Mouse (Mus musculus) cerebellum, adult 11 months (tissue): ENCODE data around the gene E2f4.

ENCODE experiments used
- DNase-seq: peaks from one replicate; pipeline ENCODE4 v3.0.0; 2022

Gene E2f4

DNA sequence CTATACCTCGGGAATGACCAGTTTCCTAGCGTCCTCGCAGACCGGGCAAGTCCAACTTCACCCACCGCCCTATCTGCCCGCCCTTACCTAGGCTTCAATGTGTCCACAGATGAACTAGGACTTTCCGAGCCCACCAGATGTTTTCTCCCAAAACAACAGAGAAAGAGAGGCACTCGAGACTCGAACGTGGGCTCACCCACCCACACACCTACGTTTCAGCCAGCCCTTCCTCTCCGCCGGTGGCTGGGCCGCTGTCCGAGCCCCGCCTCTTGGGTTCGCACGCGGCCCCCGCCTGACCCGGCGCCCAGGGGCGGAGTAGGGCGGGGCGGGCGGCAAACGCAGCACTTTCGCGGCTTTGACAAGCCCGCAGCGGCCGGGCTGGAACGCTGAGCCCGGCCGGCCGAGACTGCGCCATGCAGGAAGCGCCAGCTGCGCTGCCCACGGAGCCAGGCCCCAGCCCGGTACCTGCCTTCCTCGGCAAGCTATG, 28.0 kb upstream of the E2f4 start, which contains the start of gene Hsf4:
Hsf4 (plus strand) TSS at position 341 of the 487 bp plus-strand sequence.
- peak; percentile 59 for DNase-seq

DNA sequence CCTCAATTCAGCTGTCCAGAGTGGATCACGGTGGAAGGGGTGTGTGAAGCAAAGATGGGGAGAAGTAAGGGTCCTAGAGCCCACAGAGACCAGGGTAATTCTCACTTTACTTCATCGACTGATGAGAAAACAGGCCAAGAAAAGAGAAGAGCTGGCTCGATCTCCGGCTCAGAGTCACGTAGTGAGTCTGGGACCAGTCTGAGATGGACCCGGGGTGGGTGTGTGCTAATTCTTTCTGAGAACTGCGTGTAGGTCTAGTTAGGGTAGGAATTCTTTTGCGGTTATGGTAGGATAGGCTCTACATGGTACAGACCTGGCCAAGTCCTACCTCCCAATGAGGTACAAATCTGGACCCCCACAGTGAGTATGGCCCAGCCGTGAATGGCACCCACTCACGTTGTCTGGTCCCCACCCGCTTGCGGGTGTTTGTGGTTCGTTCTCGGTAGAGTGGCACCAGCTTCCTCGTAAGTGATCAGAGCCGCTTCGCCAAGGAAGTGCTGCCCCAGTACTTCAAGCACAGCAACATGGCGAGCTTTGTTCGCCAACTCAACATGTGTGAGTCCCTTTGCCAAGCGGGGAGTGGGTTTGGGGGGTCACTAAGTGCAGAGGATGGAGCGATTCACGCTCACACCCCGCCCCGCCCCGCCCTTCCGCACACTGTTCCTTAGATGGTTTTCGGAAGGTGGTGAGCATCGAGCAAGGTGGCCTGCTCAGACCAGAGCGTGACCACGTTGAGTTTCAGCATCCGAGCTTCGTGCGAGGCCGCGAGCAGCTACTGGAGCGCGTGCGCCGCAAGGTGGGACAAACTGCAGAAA, 27.2 kb upstream of the E2f4 start:
- DNase-seq = no peak

DNA sequence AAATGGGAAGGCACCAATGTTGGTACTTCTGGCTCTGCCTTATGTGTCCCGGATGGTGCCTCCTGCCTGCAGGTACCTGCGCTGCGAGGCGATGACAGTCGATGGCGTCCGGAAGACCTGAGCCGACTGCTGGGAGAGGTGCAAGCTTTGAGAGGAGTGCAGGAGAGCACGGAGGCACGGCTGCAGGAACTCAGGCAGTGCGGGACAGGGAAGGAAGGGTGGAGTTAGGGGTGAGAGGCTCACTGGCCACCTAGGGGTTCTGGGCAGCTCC, 26.6 kb upstream of the E2f4 start:
- no peak for DNase-seq

DNA sequence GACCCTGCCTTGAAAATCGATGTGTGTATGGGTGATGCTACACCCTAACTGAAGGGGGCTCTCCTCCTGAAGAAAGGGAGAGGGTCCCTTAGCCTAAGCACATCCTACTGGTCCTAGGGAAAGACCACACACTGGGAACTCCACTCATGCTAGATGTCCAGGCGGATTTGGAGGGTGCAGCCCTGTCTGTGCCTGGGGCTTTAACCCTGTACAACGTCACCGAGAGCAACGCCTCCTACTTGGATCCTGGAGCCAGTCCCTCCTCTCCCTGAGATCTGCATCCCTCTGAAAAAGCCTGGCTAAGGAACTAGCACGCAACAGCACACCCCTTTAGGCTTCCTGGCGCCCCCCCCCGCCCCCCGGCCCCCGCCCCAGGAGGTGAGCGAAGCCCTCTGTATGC, 22.1 kb upstream of the E2f4 start:
- no peak for DNase-seq

DNA sequence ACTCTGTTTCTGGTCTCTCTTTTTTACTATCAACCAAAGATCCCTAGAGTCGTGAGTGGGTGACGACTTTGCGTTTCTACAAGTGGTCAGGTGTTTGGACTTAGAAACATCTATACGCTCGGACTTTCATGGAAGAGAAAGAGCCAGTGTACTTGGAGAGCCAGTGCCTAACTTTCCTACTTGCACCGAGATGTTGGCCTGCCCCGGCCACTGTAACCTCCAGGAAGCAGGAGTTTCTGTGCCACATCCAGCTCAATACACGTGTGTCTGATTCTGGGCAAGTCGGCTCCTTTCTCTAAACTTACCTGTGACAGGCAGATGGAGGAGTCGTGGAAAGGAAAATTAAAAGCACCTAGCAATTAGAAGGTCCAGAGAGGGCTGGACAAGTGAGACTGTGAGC, 21.6 kb upstream of the E2f4 start, which contains the start of gene Nol3:
Nol3 (plus strand) TSS at position 301 of the 400 bp plus-strand sequence.
- no peak for DNase-seq

DNA sequence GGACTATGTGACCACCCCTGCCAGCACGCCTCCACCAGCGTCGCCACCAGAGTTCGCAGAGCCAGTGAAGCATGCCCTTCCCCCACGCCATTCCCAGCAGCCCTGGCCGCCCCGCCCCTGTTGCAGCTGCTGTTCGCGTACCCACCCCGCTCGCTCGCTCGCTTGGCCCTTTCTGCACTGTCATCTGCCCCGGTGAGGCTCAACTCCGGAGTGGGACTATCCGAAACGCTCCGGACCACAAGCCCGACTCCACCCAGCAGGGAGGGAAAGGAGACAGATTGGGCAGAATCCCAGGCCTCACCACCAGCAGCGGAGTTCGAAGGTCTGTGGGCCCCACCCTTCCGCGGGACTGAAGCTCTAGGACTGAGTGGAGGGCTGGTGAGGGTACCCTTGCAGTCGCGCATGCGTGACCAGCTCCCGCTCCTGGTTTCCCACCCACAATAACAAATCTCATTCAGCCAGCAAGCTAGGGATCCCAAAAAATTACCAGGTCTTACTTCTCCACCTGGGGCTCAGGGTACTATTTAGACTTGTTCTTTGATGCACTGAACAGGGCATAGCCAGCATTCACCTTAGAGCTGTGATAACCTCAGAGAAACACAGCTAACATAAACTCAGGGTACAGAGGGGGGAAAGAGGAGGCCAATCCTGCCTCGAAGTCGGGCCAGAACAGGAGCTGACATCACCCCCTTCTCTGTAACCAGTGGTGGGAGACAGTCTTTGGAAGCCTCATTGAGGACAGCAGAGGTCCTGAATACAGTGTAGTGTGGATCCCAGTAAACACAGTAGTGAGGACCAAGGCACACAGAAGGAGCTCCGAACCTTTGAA, 21.0 kb upstream of the E2f4 start:
- no peak for DNase-seq

DNA sequence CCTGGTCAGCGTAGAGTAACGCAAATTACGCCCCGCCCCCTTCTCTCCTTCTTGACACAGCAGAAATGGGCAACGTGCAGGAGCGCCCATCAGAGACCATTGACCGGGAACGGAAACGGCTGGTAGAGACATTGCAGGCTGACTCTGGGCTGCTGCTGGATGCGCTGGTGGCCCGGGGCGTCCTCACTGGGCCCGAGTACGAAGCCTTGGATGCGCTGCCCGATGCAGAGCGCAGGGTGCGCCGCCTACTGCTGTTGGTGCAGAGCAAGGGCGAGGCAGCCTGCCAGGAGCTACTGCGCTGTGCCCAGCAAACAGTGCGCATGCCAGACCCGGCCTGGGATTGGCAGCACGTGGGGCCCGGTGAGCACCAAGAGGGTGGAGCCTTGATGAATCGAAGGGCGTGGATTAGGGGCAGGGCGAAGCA, 18.5 kb upstream of the E2f4 start:
- peak; percentile 92 for DNase-seq

DNA sequence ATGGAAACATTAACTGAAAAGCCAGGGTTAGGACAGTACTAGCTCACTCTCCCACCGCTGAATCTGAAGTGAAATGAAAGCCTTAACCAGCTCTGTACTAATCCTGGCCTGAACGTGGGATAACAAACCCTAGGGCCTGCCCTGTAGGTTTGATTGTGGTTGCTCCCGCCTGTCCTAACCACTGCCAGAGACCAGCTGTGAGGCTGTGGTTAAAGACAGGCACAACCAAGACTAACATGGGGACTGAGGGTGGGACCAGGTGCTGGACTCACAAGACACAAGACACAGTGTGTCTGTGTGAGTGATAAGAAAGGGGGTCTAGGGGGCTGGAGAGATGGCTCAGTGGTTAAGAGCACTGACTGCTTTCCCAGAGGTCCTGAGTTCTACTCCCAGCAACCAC, 16.9 kb upstream of the E2f4 start:
- no peak for DNase-seq

DNA sequence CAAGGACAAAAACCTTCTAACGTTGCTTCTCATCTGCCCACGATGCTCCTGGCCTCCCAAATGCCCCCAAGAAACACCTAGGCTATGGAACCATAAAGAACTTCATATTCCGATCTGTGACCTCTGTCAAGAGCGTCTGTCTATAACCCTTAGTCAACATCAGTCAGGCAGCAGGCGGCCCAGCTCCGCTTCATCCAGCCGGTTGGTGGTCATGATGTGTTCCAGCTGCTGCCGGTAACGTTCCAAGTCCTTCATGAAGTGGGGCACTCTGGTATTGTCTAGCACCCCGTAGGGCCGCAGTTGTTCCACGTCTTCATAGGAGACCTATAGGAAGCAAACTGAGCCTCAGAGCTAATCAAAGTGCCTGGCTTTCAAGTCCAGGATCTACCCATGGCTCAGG, 15.6 kb upstream of the E2f4 start:
- DNase-seq = no peak

DNA sequence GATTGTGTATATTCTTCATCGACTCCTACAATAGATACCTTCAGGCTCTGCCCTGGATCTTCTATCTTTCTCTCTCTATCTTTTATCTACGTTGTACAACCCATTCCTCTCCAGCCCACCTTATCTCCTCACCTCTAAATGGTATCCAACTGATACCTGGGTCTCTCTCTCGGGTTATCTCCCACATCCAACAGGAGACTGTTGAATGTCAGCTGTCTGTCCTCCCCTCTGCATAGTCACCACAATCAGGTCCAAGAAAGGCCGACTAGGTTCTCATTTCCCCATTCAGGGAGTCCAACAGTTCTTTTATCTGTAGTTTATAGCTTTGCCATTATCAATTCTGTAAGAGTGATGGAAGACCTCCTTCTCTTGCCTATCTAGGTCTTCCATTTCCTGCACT, 15.2 kb upstream of the E2f4 start:
- DNase-seq = no peak

DNA sequence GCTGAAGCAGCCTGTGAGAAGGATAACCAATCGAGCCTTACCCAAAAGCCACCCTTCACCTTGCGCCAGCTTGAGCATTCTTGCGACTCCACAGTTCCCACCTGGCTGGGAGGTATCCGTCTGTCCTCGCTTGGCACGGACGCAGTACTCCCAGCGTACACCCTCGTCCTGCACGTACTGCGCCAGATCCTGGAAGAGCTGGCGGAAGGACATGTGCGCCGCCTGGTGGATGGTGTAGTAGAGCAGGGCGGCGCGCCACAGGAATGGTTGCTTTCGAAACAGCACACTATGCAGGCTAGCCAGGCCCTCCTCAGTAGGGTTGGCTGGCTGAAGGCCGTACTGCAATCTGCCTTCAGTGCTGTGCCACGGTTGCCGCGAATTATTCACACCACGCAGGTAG, 14.4 kb upstream of the E2f4 start:
- no peak for DNase-seq

DNA sequence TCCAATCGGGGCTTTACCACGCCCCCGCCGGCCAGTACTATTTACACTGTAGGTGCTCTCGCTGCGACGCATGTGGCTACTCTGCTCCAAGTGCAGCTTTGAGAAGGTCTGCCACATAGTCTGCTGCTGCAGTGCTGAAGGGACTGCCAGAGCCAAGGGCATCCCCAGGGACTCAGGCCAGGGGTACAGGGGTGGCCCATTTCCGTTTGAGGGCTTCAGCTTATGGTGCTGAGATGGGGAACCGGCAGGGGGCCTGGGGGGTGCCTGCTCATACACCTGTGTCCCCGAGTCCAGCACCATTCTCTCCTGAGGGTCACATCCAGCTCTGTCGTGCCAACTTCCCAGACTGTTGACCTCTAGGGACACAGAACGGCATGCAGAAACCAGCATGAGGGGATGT, 11.9 kb upstream of the E2f4 start:
- no peak for DNase-seq

DNA sequence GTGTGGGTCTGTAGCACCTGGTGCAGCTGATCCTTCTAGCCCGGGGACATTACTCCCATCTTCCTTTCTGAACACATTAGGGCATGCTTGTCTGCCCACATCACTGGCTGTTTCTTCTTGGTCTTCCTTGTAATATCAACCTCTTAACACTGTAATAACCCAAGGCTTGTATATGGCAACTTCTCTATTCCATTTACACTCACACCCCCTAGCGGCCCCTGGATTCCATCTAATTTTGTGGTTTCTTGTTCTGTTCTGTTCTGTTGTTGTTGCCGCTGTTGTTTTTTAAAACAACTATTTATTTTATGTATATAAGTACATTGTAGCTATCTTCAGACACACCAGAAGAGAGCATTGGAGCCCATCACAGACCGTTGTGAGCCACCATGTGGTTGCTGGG, 10.6 kb upstream of the E2f4 start:
- DNase-seq = no peak

DNA sequence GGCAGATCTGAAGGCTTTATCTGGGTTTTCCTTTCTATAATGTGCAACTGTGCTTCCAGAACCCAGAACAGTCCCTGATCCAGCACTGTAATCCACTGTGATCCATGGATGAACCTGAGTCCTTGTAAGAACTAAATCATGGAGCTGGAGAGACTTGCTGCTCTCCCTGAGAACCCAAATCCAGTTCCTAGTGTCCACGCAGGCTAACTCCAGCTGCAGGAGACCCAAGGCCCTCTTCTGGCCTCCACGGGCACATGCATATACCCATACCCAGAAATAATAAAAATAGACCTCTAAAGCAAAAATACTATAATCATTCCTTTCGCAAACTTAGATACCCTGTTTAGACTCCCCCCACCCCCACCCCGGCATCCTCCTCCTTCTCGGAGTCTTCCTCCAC, 9.2 kb upstream of the E2f4 start:
- no peak for DNase-seq

DNA sequence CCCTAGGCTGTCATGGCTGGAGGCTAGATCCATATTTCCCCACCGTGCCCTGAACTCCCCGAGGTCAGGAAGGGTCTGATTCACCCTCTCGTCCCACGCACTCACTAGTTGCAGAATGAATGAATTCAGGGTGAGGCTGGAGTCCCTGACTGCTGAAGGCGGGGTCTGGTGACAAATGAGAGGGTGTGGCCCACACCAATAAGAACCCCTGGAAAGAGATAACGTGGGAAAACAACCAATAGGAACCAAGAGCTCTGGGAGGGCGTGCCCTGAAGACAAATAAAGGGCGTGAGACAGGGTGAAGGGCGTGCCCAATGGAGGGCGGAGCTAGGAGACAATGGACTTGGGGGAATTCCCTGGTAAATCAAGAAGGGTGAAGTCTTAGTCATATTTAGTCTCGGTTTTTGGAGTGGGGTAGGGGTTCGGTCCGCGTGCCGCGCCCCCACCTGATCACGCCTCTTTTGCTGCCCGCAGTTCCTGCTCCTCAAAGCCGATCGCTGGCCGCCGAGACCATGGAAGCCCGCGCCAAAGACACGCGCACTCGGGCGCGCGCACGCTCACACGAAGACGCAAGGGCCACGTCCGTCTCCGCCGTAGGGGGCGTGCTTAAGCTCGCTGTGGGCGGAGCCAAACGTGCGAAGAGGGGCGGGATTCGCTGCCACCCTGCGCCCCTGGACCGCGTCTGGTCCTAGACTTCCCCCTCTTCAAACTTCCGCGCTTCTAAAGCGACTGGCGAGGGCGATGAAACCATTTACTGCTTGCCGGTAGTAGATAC, 8.3 kb upstream of the E2f4 start:
- peak; percentile 96 for DNase-seq

DNA sequence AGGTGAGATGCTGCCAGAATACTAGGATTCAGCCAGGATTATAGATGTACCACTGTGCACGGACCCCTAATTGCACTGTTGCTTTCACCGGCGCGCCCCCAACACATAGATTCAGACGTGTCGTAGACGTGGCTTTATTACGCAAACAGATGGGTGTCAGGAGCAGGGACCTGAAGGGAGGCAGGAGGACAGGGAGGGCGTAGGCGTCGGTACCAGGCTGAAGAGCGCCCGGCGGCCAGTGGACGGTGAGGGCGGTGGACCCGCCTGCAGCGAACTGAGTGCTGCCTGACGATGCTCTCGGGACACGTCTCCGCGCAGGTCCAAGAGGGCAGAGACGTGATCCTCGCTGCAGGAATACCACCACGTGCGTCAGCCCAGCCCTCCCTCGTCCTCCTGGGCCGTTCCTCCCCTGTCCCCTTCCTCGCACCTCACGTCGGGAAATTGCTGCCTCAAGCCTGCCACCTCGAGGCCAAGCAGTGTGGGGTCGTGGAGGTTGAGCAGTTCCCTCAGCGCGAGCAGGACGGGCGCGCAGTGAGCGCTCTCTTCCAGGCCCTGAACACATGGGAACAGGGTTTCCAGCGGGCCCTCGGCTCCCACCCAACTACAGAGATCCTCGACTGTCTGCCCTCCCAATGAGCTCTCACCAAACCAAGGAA, 7.5 kb upstream of the E2f4 start, which contains the start of gene 4931428F04Rik:
4931428F04Rik (minus strand) TSS at position 60 of the 656 bp plus-strand sequence.
- peak; percentile 69 for DNase-seq

DNA sequence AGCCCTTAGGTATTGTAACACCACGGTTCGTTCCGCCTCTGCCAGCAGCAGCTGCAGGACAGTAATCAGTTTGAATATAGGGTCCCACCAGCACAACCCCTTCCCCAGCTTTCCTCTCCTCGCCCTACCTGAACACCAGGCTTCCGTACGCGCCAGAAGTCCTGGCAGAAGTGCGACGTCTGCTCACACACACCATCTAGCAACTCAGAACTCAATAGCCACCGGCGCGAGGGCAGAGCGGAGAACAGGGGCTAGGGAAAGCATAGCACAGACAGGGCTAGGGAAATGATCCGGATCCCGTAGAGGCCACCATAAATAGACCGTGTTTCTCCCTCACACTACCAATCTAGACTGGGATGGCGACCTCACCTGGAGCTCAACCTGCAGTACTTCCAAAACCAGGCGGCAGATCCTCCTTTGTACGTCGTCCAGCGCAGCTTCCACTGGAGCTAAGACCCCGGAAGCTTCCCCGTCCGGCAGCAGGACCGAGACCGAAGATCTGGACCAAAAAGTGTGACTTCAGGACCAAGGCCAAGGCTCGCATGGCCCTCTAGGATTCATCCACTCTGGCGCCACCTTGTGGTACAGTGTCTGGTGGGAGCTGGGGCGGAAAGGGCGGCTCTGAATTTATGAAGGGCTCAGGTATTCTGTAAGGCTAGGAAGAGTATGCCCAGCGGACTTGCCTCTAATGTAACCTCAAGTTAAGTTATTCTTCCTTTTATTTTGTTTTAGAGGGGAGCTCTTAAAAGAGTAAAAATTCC, 6.7 kb upstream of the E2f4 start:
- DNase-seq = peak; percentile 87

DNA sequence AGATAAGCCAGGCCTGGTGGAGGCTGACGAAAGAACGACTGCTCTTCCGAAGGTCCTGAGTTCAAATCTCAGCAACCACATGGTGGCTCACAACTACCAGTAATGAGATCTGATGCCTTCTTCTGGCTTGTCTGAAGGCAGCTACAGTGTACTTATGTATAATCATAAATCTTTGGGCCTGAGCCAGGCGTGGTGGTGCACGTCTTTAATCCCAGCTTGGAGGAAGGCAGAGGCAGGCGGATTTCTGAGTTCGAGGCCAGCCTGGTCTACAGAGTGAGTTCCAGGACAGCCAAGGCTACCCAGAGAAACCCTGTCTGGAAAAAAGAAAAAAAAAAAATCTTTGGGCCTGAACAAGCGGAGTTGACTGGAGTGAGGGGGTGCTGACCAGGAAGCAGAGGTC, 6.1 kb upstream of the E2f4 start:
- peak; percentile 39 for DNase-seq

DNA sequence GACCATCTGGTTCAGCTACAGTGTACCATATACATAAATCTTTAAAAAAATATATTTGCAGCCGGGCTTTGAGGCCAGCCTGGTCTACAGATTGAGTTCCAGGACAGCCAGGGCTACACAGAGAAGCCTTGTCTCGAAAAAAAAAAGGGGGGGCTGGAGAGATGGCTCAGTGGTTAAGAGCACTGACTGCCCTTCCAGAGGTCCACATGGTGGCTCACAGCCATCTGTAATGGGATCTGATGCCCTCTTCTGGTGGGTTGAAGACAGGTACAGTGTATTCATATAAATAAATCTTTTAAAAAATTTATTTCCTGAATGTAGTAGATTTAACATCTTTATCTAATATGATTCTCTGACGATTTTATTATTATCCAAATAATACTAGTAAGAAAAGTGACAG, 5.7 kb upstream of the E2f4 start:
- peak; percentile 26 for DNase-seq

DNA sequence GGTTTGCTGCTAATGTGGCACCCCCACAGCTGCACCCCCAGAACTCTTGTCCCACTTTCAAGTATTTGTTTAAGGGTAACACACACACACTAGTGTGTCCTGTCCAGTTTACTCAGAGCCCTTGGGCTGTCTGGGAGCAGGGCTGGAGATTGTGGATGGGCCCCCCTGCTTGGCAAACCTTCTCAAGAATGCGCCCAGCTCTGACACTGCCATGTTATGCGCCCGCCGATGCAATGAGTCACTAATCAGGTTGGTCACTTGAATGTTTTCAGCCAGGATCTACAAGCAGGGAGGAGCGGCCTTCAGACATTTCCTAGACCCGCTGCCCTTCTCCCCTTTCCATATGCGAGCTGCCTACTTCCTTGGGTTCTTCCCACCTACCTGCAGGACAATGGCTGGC, 5.0 kb upstream of the E2f4 start:
- DNase-seq = peak; percentile 37

DNA sequence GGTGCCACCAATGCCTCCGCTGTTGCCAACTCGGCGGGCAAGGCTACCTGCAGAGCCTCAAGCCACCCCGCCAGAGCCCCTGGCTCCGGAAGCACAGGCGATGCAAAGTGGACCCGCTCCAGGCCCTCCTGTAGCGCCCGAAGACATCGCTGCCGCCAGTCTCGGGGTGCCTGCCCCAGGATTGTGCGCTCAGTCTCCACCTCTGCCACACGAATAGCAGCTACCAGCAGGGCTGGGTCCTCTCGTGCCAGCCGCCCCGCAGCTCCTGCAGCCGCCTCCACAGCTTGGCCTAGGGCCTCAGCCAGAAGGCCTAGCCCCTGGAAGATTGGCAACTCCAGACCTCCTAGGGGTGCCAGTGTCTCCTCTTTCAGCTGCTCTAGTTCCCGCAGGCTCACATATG, 4.1 kb upstream of the E2f4 start:
- peak; percentile 84 for DNase-seq

DNA sequence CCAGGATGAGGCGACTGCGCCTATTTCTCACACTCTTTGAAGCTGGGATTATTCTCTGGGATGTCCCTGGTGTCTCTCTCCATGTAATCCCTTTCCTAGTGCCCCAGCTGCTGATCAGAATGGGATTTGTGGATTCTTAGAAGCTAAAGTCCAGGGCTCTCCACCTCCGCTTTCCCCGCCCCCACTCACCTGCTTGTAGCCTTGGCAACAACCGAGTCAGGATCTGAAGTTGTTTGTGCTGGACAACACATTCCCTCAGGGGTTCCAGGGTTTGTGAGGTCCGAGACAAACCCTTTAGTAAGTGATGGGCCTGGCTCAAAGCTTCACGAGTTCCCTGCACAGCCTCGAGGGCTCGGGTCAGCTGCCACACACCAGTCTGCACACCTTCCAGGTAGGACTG, 2.7 kb upstream of the E2f4 start:
- DNase-seq = no peak
